Mouse (Mus musculus): Measurements from ENCODE around the gene Shisa9. TPM values are rescaled to one million over a fixed set of nuclear protein-coding genes. Genes with fewer than 3 reads are reported as not detected.

Gene Shisa9
- total RNA-seq, 2 experiments from 2014 or later: 4.6 to 6.0 TPM

DNA sequence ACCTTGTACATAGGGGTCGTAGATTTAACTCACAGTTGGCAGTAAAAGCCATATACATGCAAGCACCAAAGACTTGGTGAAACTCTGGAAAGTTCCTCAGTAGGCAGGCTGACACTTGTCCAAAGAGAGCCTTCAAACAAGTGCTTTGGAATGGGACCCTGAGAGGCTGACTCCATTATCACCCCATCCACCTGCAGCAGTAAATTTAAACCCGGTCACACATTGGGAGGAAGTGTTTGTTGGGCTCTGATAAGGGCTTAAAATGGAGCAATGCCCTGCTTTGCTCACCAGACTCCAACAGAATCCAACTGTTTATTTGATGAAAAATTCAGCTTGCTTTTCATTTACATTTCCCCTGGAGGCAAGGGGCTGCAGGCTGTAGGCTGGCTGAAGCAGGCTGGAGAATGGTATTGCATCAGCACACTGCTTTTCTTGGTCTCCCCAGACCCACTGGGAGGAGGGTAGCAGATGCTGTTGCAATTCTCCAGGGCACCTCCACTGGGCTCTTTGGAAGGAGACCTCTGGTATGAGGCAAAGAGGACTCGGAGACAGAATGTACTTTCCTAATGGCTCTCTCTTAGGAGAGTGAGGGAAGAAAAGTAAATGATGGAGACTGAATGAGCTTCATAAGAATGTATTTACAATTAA, 323.5 kb downstream of the Shisa9 start:
- DNase-seq (ENCODE audit: low spot score in 2 of 2): no peak

DNA sequence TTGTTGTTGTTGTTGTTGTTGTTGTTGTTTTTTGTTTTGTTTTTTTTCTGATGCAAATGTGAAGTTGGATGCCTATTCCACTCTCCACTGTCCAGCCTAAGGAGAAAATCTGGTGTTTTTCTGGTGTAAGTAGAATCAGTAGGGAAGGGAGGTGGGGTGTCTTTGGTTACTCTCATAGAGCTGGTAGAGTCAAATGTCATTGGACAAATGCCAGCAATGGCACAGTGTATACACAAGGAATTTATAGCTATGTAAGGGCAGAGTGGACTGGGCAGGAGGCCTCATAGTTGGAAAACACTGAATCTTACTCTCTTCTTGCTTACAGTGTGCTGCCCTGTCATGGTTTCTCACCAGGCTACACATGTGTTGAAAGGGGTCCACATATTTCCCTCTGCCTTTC, 325.9 kb downstream of the Shisa9 start:
- DNase-seq (ENCODE audit: low spot score in 2 of 2): no peak

DNA sequence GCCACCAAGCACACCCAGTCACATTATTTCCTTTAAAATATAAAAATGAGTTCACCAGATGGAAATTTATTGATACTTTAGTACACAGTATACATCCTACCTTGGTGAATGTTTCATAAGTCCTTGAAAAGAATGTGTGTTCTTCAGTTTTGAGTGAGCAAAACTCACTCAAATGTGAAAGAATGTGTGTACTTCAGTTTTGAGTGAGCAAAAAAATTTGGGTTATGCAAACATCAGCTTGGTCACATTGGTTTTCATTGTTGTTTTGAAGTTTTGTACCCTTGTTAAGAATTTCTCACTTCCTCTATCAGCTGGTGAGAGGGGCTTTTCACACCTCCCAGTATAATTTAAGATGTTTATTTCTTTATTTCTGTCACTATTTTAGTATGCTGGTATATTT, 331.7 kb downstream of the Shisa9 start:
- DNase-seq (ENCODE audit: low spot score in 2 of 2): no peak

Other genes with a start within 250 kb of the Shisa9 start
- 10 to 100 TPM; 45.2 to 46.0 TPM for gene Cpped1, start 74.7 kb upstream of the Shisa9 start, total RNA-seq (2021)